Mouse (Mus musculus) CH12.LX (cell line): ENCODE results near the gene Fbxo7. TPM values are rescaled to one million over a fixed set of nuclear protein-coding genes. Genes with fewer than 3 reads are reported as not detected.

ENCODE experiments used
- DNase-seq: peaks from one replicate; pipeline ENCODE4 v3.0.0-alpha.2; 2013; ENCODE audit errors: extremely low read depth
- H3K27ac ChIP-seq: 2 replicates; pipeline ENCODE4 v1.5.1; 2012; ENCODE audit warnings: low read depth, mild to moderate bottlenecking, control low read depth, moderate library complexity; ENCODE audit not compliant: insufficient read depth
- H3K27me3 ChIP-seq: replicated peaks from 2 replicates; pipeline ENCODE3; 2012; ENCODE audit warnings: inconsistent platforms
- H3K36me3 ChIP-seq, 2 experiments: replicated peaks in 1 of 2; 2 replicates each; pipeline versions ENCODE3 to v1.6.1; 2012; ENCODE audit warnings: inconsistent platforms in 1 of 2, low read length in 1 of 2, mild to moderate bottlenecking in 1 of 2, mixed read lengths in 1 of 2, moderate library complexity in 1 of 2; ENCODE audit not compliant: control insufficient read depth in 1 of 2, insufficient read depth in 1 of 2
- H3K4me1 ChIP-seq, 2 experiments: 2 replicates each; pipeline ENCODE4 v1.6.1; 2012; ENCODE audit warnings: inconsistent platforms in 1 of 2, moderate library complexity in 1 of 2; ENCODE audit not compliant: insufficient read depth in 2 of 2, control insufficient read depth in 1 of 2
- H3K4me2 ChIP-seq: 2 replicates; pipeline ENCODE4 v1.6.1; 2012; ENCODE audit warnings: low read depth, mild to moderate bottlenecking, control low read depth; ENCODE audit not compliant: poor library complexity, insufficient read depth, severe bottlenecking
- H3K4me3 ChIP-seq, 3 experiments: fragments of 150-350 bp in 1 of 3; sonication (generic) in 1 of 3; replicated peaks in 1 of 3; 2 replicates each; pipeline versions ENCODE3 to v1.5.1; 2011 to 2012; ENCODE audit warnings: low read depth in 2 of 3, low read length in 2 of 3, mild to moderate bottlenecking in 2 of 3, moderate library complexity in 2 of 3, control low read depth in 1 of 3, improper control_type of control experiment in 1 of 3, inconsistent platforms in 1 of 3, mixed read lengths in 1 of 3; ENCODE audit not compliant: poor library complexity in 1 of 3
- H3K79me2 ChIP-seq: replicated peaks from 2 replicates; pipeline ENCODE4 v1.6.1; 2012; ENCODE audit warnings: mild to moderate bottlenecking, moderate library complexity; ENCODE audit not compliant: control insufficient read depth, poor library complexity, insufficient read depth, severe bottlenecking; ENCODE audit errors: extremely low read depth
- H3K9ac ChIP-seq: 2 replicates; pipeline ENCODE4 v1.6.1; 2012; ENCODE audit warnings: low read depth, mild to moderate bottlenecking, control low read depth, moderate library complexity; ENCODE audit not compliant: insufficient read depth
- H3K9me3 ChIP-seq: replicated peaks from 2 replicates; pipeline ENCODE3; 2012; ENCODE audit warnings: low read length, inconsistent platforms, mixed read lengths
- BHLHE40 ChIP-seq: IDR thresholded peaks from 2 replicates; pipeline ENCODE4 v1.6.1; 2011; ENCODE audit warnings: mild to moderate bottlenecking, low read depth, low read length, improper control_type of control experiment
- CHD1 ChIP-seq: IDR thresholded peaks from 2 replicates; pipeline ENCODE4 v1.6.1; 2012; ENCODE audit warnings: low read depth, low read length, improper control_type of control experiment, inconsistent platforms
- CTCF ChIP-seq, 2 experiments: IDR thresholded peaks in 1 of 2; conservative IDR thresholded peaks in 1 of 2; 2 replicates each; pipeline ENCODE4 v1.5.1; 2011 to 2012; ENCODE audit warnings: low read depth in 2 of 2, low read length in 2 of 2, improper control_type of control experiment in 1 of 2, inconsistent platforms in 1 of 2, mild to moderate bottlenecking in 1 of 2, moderate library complexity in 1 of 2
- E2F4 ChIP-seq: IDR thresholded peaks from 2 replicates; pipeline ENCODE4 v1.6.1; 2011; ENCODE audit warnings: low read depth, low read length, improper control_type of control experiment; ENCODE audit not compliant: insufficient replicate concordance
- ELF1 ChIP-seq: IDR thresholded peaks from 2 replicates; pipeline ENCODE4 v1.6.1; 2014; ENCODE audit warnings: low read depth, mild to moderate bottlenecking, inconsistent platforms, low read length, improper control_type of control experiment
- ETS1 ChIP-seq: conservative IDR thresholded peaks from 2 replicates; pipeline ENCODE4 v1.6.1; 2012; ENCODE audit warnings: low read depth, mild to moderate bottlenecking, inconsistent platforms, low read length, improper control_type of control experiment, moderate library complexity
- HCFC1 ChIP-seq: IDR thresholded peaks from 2 replicates; pipeline ENCODE4 v1.6.1; 2012; ENCODE audit warnings: low read depth, mild to moderate bottlenecking, inconsistent platforms, low read length, improper control_type of control experiment
- JUND ChIP-seq: conservative IDR thresholded peaks from 2 replicates; pipeline ENCODE4 v1.6.1; 2011; ENCODE audit warnings: low read depth, low read length, improper control_type of control experiment
- KAT2A ChIP-seq: IDR thresholded peaks from 2 replicates; pipeline ENCODE4 v1.6.1; 2012; ENCODE audit warnings: low read length, improper control_type of control experiment, inconsistent platforms; ENCODE audit not compliant: insufficient replicate concordance
- MAFK ChIP-seq: IDR thresholded peaks from 2 replicates; pipeline ENCODE4 v1.6.1; 2011; ENCODE audit warnings: low read length, improper control_type of control experiment; ENCODE audit not compliant: insufficient replicate concordance
- MAZ ChIP-seq: IDR thresholded peaks from 2 replicates; pipeline ENCODE4 v1.6.1; 2012; ENCODE audit warnings: low read depth, mild to moderate bottlenecking, inconsistent platforms, low read length, improper control_type of control experiment, moderate library complexity
- MEF2A ChIP-seq: IDR thresholded peaks from 2 replicates; pipeline ENCODE4 v1.6.1; 2014; ENCODE audit warnings: low read depth, mild to moderate bottlenecking, inconsistent platforms, low read length, improper control_type of control experiment, borderline replicate concordance
- MYC ChIP-seq: IDR thresholded peaks from 2 replicates; pipeline ENCODE4 v1.6.1; 2011; ENCODE audit warnings: low read depth, mild to moderate bottlenecking, improper control_type of control experiment, low read length
- PAX5 ChIP-seq: IDR thresholded peaks from 2 replicates; pipeline ENCODE4 v1.6.1; 2012; ENCODE audit warnings: low read length, inconsistent platforms, mixed read lengths
- POLR2AphosphoS2 ChIP-seq: IDR thresholded peaks from 2 replicates; pipeline ENCODE4 v1.6.1; 2011; ENCODE audit warnings: low read depth, low read length, improper control_type of control experiment
- RAD21 ChIP-seq: IDR thresholded peaks from 2 replicates; pipeline ENCODE4 v1.6.1; 2011; ENCODE audit warnings: low read depth, mild to moderate bottlenecking, low read length, improper control_type of control experiment, moderate library complexity
- SMC3 ChIP-seq: IDR thresholded peaks from 2 replicates; pipeline ENCODE4 v1.6.1; 2011; ENCODE audit warnings: low read depth, low read length, improper control_type of control experiment
- TCF12 ChIP-seq: IDR thresholded peaks from 2 replicates; pipeline ENCODE4 v1.6.1; 2014; ENCODE audit warnings: low read depth, mild to moderate bottlenecking, inconsistent platforms, low read length, improper control_type of control experiment
- UBTF ChIP-seq: IDR thresholded peaks from 2 replicates; pipeline ENCODE4 v1.6.1; 2012; ENCODE audit warnings: low read depth, mild to moderate bottlenecking, inconsistent platforms, low read length, improper control_type of control experiment, moderate library complexity
- USF1 ChIP-seq: IDR thresholded peaks from 2 replicates; pipeline ENCODE4 v1.6.1; 2014; ENCODE audit warnings: low read depth, mild to moderate bottlenecking, inconsistent platforms, low read length, improper control_type of control experiment
- USF2 ChIP-seq: conservative IDR thresholded peaks from 2 replicates; pipeline ENCODE4 v1.6.1; 2011; ENCODE audit warnings: low read depth, low read length, improper control_type of control experiment
- ZMIZ1 ChIP-seq: IDR thresholded peaks from 2 replicates; pipeline ENCODE4 v1.6.1; 2012; ENCODE audit warnings: low read depth, mild to moderate bottlenecking, inconsistent platforms, low read length, improper control_type of control experiment
- ZNF384 ChIP-seq: IDR thresholded peaks from 2 replicates; pipeline ENCODE4 v1.6.1; 2012; ENCODE audit warnings: low read depth, low read length, improper control_type of control experiment, inconsistent platforms
- dilution Hi-C: fragments of 300-500 bp; cut with MboI; formaldehyde crosslinking; loops from 2 replicates; pipeline ENCODE4 v1.14.3; 2020; ENCODE audit warnings: low sequenced_read_pairs; ENCODE audit not compliant: extremely low pct_unique_long_range_greater_than_20kb, extremely low pct_ligation_motif_present
- in situ Hi-C: fragments of 300-500 bp; cut with MboI; formaldehyde crosslinking; loops from 3 replicates; pipeline ENCODE4 v1.14.3; 2019; ENCODE audit warnings: low sequenced_read_pairs, low pct_ligation_motif_present, low pct_unique_long_range_greater_than_20kb, mixed read lengths
- polyA plus RNA-seq: library from polyadenylated mRNA; unstranded; fragments of >175 nt; gene quantifications from 2 replicates; pipeline ENCODE4 v1.2.1, GENCODE M21; 2012; ENCODE audit warnings: low read depth; ENCODE audit not compliant: insufficient read length
- total RNA-seq, 2 experiments: library from RNA; depleted of rRNA; stranded (reverse); fragments of 300-350 nt in 1 of 2; fragments of >200 nt in 1 of 2; gene quantifications; 2 replicates each; pipeline ENCODE4 v1.2.3; 2012 to 2014

The Fbxo7 gene
- total and polyA plus RNA-seq, 3 experiments = 13.1 to 18.7 (median 18.3) TPM

DNA sequence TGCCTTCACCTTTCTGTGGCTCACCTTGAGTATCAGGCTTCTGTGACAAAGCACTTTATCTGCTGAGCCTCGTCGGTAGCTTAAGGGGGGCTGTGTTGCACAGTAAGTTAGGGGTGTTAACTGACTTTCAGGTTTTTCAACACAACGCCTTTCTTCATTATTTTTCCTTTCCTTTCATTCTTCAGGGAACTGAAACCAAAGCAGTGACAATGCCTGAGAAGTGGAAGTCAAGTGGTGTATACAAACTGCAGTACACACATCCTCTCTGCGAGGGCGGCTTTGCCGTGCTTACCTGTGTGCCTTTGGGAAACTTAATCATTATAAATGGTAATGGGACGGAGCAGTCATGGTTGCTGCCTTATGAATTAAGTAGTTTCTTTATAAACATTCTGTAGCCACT lies 9.0 kb downstream of the Fbxo7 start:
- in situ Hi-C loops = no loop called here
- Histone ChIP-seq H3K27ac (no peak overlapping the region), H3K79me2 (0 out of 2 replicates have a peak, but pooled peaks cover 3% of the 10 kb centered on the region), H3K9ac (no peak overlapping the region), H3K36me3 (peaks cover 28 to 80% of the 10 kb centered on the region in 2 experiments), H3K27me3 (no peaks in the 10 kb centered on the region), H3K4me3 (no peak overlapping the region)
- dilution Hi-C loops = no loop called here
- TF ChIP-seq ZMIZ1 = no peak
- no peak for TF ChIP-seq TCF12
- TF ChIP-seq CTCF (conservative IDR thresholded peaks at IDR 0.05 in 1 of 2, IDR thresholded peaks at IDR 0.05 in 1 of 2; ENCODE audit: low read depth in 2 of 2, low read length in 2 of 2) = no peak
- no peak for TF ChIP-seq PAX5
- TF ChIP-seq MYC = no peak
- TF ChIP-seq ELF1 = no peak
- no peak for TF ChIP-seq E2F4
- TF ChIP-seq, all 38 proteins: peak for 0
- H3K9me3 ChIP-seq = no peaks in the 10 kb centered on the region
- DNase-seq = no peak
- H3K4me1 ChIP-seq = peaks cover 0 to 4% of the 10 kb centered on the region in 2 experiments; a peak in 1 of 4 replicates
- no peak overlapping the region for H3K4me2 ChIP-seq

DNA sequence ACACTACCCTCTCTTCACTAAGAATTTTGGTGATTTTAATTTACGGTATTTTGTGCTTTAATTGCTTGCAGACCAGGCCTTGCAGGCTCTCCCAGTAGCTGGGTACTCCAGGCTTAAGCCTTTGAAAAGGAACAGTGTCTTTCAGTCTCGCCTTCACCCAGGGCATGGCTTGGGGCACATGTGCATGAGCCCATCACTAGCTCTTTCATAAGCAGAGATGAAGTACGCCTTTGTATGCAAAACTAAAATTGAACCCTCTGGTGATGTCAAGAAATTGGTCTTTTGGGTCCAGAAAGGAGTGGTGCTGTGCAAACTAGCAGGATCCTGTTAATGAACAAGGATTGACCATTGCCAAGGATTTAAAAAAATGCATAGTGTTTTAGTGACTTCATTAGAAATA lies 10.7 kb downstream of the Fbxo7 start:
- Histone ChIP-seq H3K27ac (no peak overlapping the region), H3K9ac (no peak overlapping the region), H3K27me3 (no peaks in the 10 kb centered on the region), H3K9me3 (no peaks in the 10 kb centered on the region), H3K79me2 (0 out of 2 replicates have a peak, but pooled peaks cover 3% of the 10 kb centered on the region), H3K4me2 (no peak overlapping the region), H3K4me1 (peaks cover 0 to 4% of the 10 kb centered on the region in 2 experiments; a peak in 1 of 4 replicates), H3K36me3 (peaks cover 32 to 82% of the 10 kb centered on the region in 2 experiments), H3K4me3 (no peak overlapping the region)
- TF ChIP-seq MYC = no peak
- no peak for TF ChIP-seq SMC3
- no peak for TF ChIP-seq USF2
- no peak for TF ChIP-seq CTCF (conservative IDR thresholded peaks at IDR 0.05 in 1 of 2, IDR thresholded peaks at IDR 0.05 in 1 of 2; ENCODE audit: low read depth in 2 of 2, low read length in 2 of 2)
- no peak for DNase-seq
- dilution Hi-C loops = no loop called here
- in situ Hi-C loops = no loop called here

DNA sequence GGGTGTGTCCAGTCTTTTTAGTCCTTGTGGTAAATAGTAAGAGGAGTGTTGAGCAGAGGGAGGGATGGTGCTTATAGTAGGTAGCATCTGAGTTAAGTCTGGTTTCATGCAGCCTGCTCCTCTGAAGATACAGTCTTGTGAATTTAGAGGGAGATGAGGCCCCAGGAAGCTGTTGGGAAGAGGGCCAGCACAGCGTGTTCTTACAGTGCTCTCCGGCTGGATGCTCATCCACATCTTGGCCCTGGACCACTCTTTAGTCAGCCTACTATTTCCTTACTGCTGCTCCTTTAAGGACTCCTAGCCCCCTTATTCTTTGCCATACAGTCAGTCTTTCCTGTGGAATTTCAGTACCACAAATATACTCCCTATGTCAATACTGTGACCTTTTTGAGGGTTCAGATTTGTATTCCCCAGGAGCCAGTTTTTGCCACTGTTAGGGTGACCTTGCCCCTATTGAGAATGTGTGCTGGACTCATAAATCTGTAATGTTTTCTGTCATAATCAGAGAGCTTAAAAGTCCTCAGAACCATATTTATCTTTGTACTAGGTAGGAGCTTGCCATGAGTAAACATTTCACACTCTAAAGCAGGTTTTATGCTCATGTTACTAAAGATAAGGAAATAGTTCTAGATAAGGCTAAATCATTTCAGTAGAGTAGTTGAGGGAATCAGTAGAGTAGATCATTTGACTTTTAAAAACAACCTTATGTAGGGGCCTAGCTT lies 12.4 kb downstream of the Fbxo7 start:
- in situ Hi-C loops = no loop called here

More for the DNA sequence above, 12.4 kb downstream of the Fbxo7 start:
- DNase-seq = no peak
- dilution Hi-C loops = no loop called here
- TF ChIP-seq USF1 (no peak), HCFC1 (no peak), RAD21 (no peak), E2F4 (no peak), USF2 (no peak), POLR2AphosphoS2 (no peak), UBTF (no peak), MAZ (no peak), ZNF384 (no peak), BHLHE40 (no peak), ELF1 (no peak), CHD1 (no peak), JUND (no peak), MYC (no peak), KAT2A (no peak), MAFK (no peak), PAX5 (no peak), MEF2A (no peak), TCF12 (no peak), ETS1 (no peak)
- H3K4me3 ChIP-seq = no peak overlapping the region
- H3K9me3 ChIP-seq = no peaks in the 10 kb centered on the region
- H3K4me2 ChIP-seq = no peak overlapping the region
- H3K4me1 ChIP-seq = peaks cover 0 to 4% of the 10 kb centered on the region in 2 experiments; a peak in 1 of 4 replicates
- no peaks in the 10 kb centered on the region for H3K27me3 ChIP-seq
- H3K27ac ChIP-seq = no peak overlapping the region
- H3K9ac ChIP-seq = no peak overlapping the region
- H3K79me2 ChIP-seq = no peaks in the 10 kb centered on the region
- H3K36me3 ChIP-seq = peaks cover 31 to 79% of the 10 kb centered on the region in 2 experiments
